Mouse (Mus musculus): Measurements from ENCODE around the gene Barx1. TPM values are rescaled to one million over a fixed set of nuclear protein-coding genes. Genes with fewer than 3 reads are reported as not detected.
A peak's percentile ranks its signal among the peaks of the same experiment; 100 is the strongest.

The Barx1 gene
- total and polyA plus RNA-seq, 3 experiments: not detected

- TF ChIP-seq POLR2AphosphoS5 (IDR thresholded peaks at IDR 0.05; ENCODE audit: insufficient replicate concordance, low read depth, low read length): no peak
- no peak for TF ChIP-seq TAL1 (conservative IDR thresholded peaks at IDR 0.05; ENCODE audit: low read depth, low read length)
- TF ChIP-seq CTCF (IDR thresholded peaks at IDR 0.05; ENCODE audit: low read depth, low read length): no peak
- TF ChIP-seq GATA2 (IDR thresholded peaks at IDR 0.05; ENCODE audit: borderline replicate concordance, low read depth, low read length): no peak
- no peak for TF ChIP-seq GATA1 (IDR thresholded peaks at IDR 0.05; ENCODE audit: borderline replicate concordance, low read length)
- no peaks in the 10 kb centered on the region for H3K9me3 ChIP-seq (replicated peaks)
- H3K27me3 ChIP-seq (ENCODE audit: insufficient read depth, low read length): no peaks in the 10 kb centered on the region; the same call in none of the 2 replicates
- DNase-seq (ENCODE audit: low spot score) (no peak), ATAC-seq (ENCODE audit: extremely low read depth, insufficient number of reproducible peaks, low FRiP score, poor library complexity, severe bottlenecking) (no peak)
- no peaks in the 10 kb centered on the region for H3K36me3 ChIP-seq (replicated peaks)
- H3K4me3 ChIP-seq (ENCODE audit: low read depth, low read length): no peak overlapping the region
- no peaks in the 10 kb centered on the region for H3K4me1 ChIP-seq (ENCODE audit: insufficient read depth, low read depth, low read length)
These were observed 43.7 kb downstream of the Barx1 start for GRCm38 (mm10) chr13:48706385-48706951.

GRCm38 (mm10) chr13:48712675-48713074 is 49.9 kb downstream of the Barx1 start:
- ATAC-seq (ENCODE audit: extremely low read depth, insufficient number of reproducible peaks, low FRiP score, poor library complexity, severe bottlenecking) (no peak), DNase-seq (ENCODE audit: low spot score) (no peak)
- TF ChIP-seq CTCF (IDR thresholded peaks at IDR 0.05; ENCODE audit: low read depth, low read length) (no peak), GATA1 (IDR thresholded peaks at IDR 0.05; ENCODE audit: borderline replicate concordance, low read length) (no peak), GATA2 (IDR thresholded peaks at IDR 0.05; ENCODE audit: borderline replicate concordance, low read depth, low read length) (no peak), TAL1 (conservative IDR thresholded peaks at IDR 0.05; ENCODE audit: low read depth, low read length) (no peak), POLR2AphosphoS5 (IDR thresholded peaks at IDR 0.05; ENCODE audit: insufficient replicate concordance, low read depth, low read length) (no peak)
- Histone ChIP-seq H3K4me1 (ENCODE audit: insufficient read depth, low read depth, low read length) (no peaks in the 10 kb centered on the region), H3K27me3 (ENCODE audit: insufficient read depth, low read length) (peaks cover 4% of the 10 kb centered on the region), H3K4me3 (ENCODE audit: low read depth, low read length) (no peak overlapping the region), H3K9me3 (replicated peaks) (no peaks in the 10 kb centered on the region), H3K36me3 (replicated peaks) (no peaks in the 10 kb centered on the region)

DNA sequence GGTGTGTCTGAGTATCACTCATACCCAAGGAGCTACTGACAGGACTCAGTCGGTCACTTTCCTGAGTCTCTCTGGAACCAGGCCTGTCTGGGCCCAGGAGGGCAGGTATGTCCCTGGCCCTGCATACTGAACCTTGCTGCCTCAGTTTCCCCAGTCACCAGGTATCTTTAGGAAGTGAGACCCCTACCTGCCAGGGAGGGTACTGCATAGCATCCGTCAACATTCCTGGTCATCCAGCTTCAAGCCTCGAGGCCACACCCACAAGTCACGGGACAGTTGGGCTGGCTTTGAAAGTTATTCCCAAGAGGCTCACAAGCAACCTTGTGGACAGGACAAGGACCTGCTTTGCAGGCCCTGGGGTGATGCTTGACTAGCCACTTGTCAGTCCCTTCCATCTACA is 53.3 kb downstream of the Barx1 start:
- DNase-seq (ENCODE audit: low spot score) (no peak), ATAC-seq (ENCODE audit: extremely low read depth, insufficient number of reproducible peaks, low FRiP score, poor library complexity, severe bottlenecking) (no peak)
- no peaks in the 10 kb centered on the region for H3K4me1 ChIP-seq (ENCODE audit: insufficient read depth, low read depth, low read length)
- H3K27me3 ChIP-seq (ENCODE audit: insufficient read depth, low read length): peaks cover 4% of the 10 kb centered on the region; the same call in 1 of the 2 replicates
- no peak overlapping the region for H3K4me3 ChIP-seq (ENCODE audit: low read depth, low read length)
- TF ChIP-seq GATA2 (IDR thresholded peaks at IDR 0.05; ENCODE audit: borderline replicate concordance, low read depth, low read length) (no peak), TAL1 (conservative IDR thresholded peaks at IDR 0.05; ENCODE audit: low read depth, low read length) (no peak), GATA1 (IDR thresholded peaks at IDR 0.05; ENCODE audit: borderline replicate concordance, low read length) (no peak), CTCF (IDR thresholded peaks at IDR 0.05; ENCODE audit: low read depth, low read length) (peak; percentile 52), POLR2AphosphoS5 (IDR thresholded peaks at IDR 0.05; ENCODE audit: insufficient replicate concordance, low read depth, low read length) (no peak)
- H3K36me3 ChIP-seq (replicated peaks): no peaks in the 10 kb centered on the region
- H3K9me3 ChIP-seq (replicated peaks): no peaks in the 10 kb centered on the region

Other genes starting within 250 kb of the Barx1 start
- gene Zfp169, start 149.5 kb upstream of the Barx1 start, total RNA-seq (2014; fragmentation: Nextera tagmentation): 23.9 and 29.5 TPM in 2 replicates
- 16.2 and 16.7 TPM in 2 replicates for gene Zfp169, start 149.5 kb upstream of the Barx1 start, total RNA-seq (2017)
- 0.35 and 0.62 TPM in 2 replicates for gene Zfp169, start 149.5 kb upstream of the Barx1 start, polyA plus RNA-seq (2012)
- gene A830005F24Rik, start 149.4 kb upstream of the Barx1 start, total RNA-seq (2014; fragmentation: Nextera tagmentation): not detected in 2 replicates
- gene A830005F24Rik, start 149.4 kb upstream of the Barx1 start, total RNA-seq (2017): 0.33 and 1.3 TPM in 2 replicates
- gene A830005F24Rik, start 149.4 kb upstream of the Barx1 start, polyA plus RNA-seq (2012): 0.20 and 0.22 TPM in 2 replicates
- not detected in 2 replicates for gene Ptpdc1, start 37.3 kb upstream of the Barx1 start, total RNA-seq (2014; fragmentation: Nextera tagmentation)
- gene Ptpdc1, start 37.3 kb upstream of the Barx1 start, total RNA-seq (2017): 0.06 and 0.11 TPM in 2 replicates
- not detected in 2 replicates for gene Ptpdc1, start 37.3 kb upstream of the Barx1 start, polyA plus RNA-seq (2012)
- 53.7 and 59.0 TPM in 2 replicates for gene Phf2, start 208.1 kb downstream of the Barx1 start, total RNA-seq (2014; fragmentation: Nextera tagmentation)
- gene Phf2, start 208.1 kb downstream of the Barx1 start, total RNA-seq (2017): 7.0 and 9.6 TPM in 2 replicates
- 45.3 and 49.2 TPM in 2 replicates for gene Phf2, start 208.1 kb downstream of the Barx1 start, polyA plus RNA-seq (2012)